Mouse (Mus musculus) thymus, adult 2 months (tissue): ENCODE data around the gene 4930467E23Rik.
"Not testable (repeated sequence)": the region's sequence is repeated elsewhere in the genome, so short reads cannot be mapped to it uniquely, and the experiment has no call there.

Source experiments
- CTCF ChIP-seq: fragments of 200-500 bp; IDR thresholded peaks from 2 replicates; pipeline ENCODE4 v1.5.1; 2012; ENCODE audit warnings: mild to moderate bottlenecking, control low read depth, low read length, moderate library complexity, borderline replicate concordance; ENCODE audit not compliant: control insufficient read depth, poor library complexity, insufficient read depth; ENCODE audit errors: extremely low read depth
- POLR2A ChIP-seq: fragments of 200-500 bp; IDR thresholded peaks from 2 replicates; pipeline ENCODE4 v1.6.1; 2012; ENCODE audit warnings: mild to moderate bottlenecking, low read length, control low read depth, moderate library complexity; ENCODE audit not compliant: control insufficient read depth, poor library complexity, insufficient read depth; ENCODE audit errors: extremely low read depth

DNA sequence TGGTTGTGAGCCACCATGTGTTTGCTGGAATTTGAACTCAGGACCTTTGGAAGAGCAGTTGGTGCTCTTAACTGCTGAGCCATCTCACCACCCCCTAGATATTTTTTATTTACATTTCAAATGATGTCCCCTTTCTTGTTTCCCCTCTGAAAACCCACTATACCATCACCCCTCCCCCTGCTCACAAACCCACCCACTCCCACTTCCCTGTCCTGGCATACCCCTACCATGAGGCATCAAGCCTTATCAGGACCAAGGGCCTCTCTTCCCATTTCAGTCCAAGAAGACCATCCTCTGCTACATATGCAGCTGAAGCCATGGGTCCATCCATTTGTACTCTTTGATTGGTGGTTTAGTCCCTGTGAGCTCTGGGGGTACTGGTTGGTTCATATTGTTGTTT, 36.2 kb downstream of the 4930467E23Rik start:
- TF ChIP-seq CTCF, POLR2A: not testable (repeated sequence)
